Mouse (Mus musculus) heart, postnatal 36 days (tissue): ENCODE measurements around the gene Phc2. TPM values are rescaled to one million over a fixed set of nuclear protein-coding genes. Genes with fewer than 3 reads are reported as not detected.

Source experiments
- DNase-seq, 2 experiments: peaks; one replicate each; pipeline ENCODE4 v3.0.0; 2021 to 2022
- intact Hi-C: fragments of 180-260 bp; cut with DNase I; formaldehyde crosslinking; loops from one replicate; pipeline ENCODE4 v1.15.1; 2025
- total RNA-seq, 2 experiments: library from RNA; stranded (reverse); gene quantifications; 2 replicates each; pipeline ENCODE4 v1.2.3; 2021

Gene Phc2
- total RNA-seq, 2 experiments from 2014 or later, result 32.2 to 45.7 TPM

GRCm38 (mm10) chr4:128688513-128688913 is 34.0 kb downstream of the Phc2 start:
- intact Hi-C loops, result no loop called here

GRCm38 (mm10) chr4:128688976-128689375 is 34.5 kb downstream of the Phc2 start:
- intact Hi-C loops, result no loop called here
- no peak for DNase-seq

More at GRCm38 (mm10) chr4:128688513-128688913, 34.0 kb downstream of the Phc2 start:
- DNase-seq, result no peak

GRCm38 (mm10) chr4:128689739-128690304 is 35.3 kb downstream of the Phc2 start:
- DNase-seq, result no peak
- intact Hi-C loops, result no loop called here

- intact Hi-C loops, result no loop called here
- DNase-seq, result no peak
Measured at GRCm38 (mm10) chr4:128691195-128691594, 36.7 kb downstream of the Phc2 start.

GRCm38 (mm10) chr4:128692149-128692925 is 37.8 kb downstream of the Phc2 start:
- intact Hi-C loops, result no loop called here
- no peak for DNase-seq

GRCm38 (mm10) chr4:128693207-128693606 is 38.7 kb downstream of the Phc2 start:
- intact Hi-C loops, result no loop called here
- no peak for DNase-seq

- DNase-seq, result no peak
Measured at GRCm38 (mm10) chr4:128694315-128694714, 39.8 kb downstream of the Phc2 start.

GRCm38 (mm10) chr4:128695149-128695548 is 40.6 kb downstream of the Phc2 start:
- intact Hi-C loops, result no loop called here

More at GRCm38 (mm10) chr4:128694315-128694714, 39.8 kb downstream of the Phc2 start:
- intact Hi-C loops, result no loop called here

GRCm38 (mm10) chr4:128698011-128698861 is 43.7 kb downstream of the Phc2 start:
- peak; percentile 60 to 69 for DNase-seq
- intact Hi-C loops, result no loop called here

More at GRCm38 (mm10) chr4:128695149-128695548, 40.6 kb downstream of the Phc2 start:
- DNase-seq, result no peak

GRCm38 (mm10) chr4:128699916-128700315 is 45.4 kb downstream of the Phc2 start:
- intact Hi-C loops, result no loop called here
- no peak for DNase-seq

- DNase-seq, result no peak
- intact Hi-C loops, result no loop called here
Measured at GRCm38 (mm10) chr4:128700543-128700942, 46.0 kb downstream of the Phc2 start.

- DNase-seq, result no peak
- intact Hi-C loops, result no loop called here
Measured at GRCm38 (mm10) chr4:128705138-128705720, 50.7 kb downstream of the Phc2 start.

- peak in 1 of 2 experiments; percentile 25 for DNase-seq
- intact Hi-C loops, result loop anchor here (2.0 kb wide), 1 partner anchor 90 kb away; no protein-coding TSS in a partner anchor
Measured at GRCm38 (mm10) chr4:128706626-128707025, 52.1 kb downstream of the Phc2 start.

- DNase-seq, result no peak
- intact Hi-C loops, result loop anchor here (2.0 kb wide), 1 partner anchor 91 kb away; no protein-coding TSS in a partner anchor
Measured at GRCm38 (mm10) chr4:128707384-128707783, 52.9 kb downstream of the Phc2 start.

GRCm38 (mm10) chr4:128709061-128709780 is 54.7 kb downstream of the Phc2 start:
- intact Hi-C loops, result no loop called here
- no peak for DNase-seq

- intact Hi-C loops, result loop anchor here (5.0 kb wide), 2 partner anchors 38 to 378 kb away; no protein-coding TSS in a partner anchor
- no peak for DNase-seq
Measured at GRCm38 (mm10) chr4:128709781-128710166, 55.3 kb downstream of the Phc2 start.

GRCm38 (mm10) chr4:128710286-128710685 is 55.8 kb downstream of the Phc2 start:
- DNase-seq, result no peak
- intact Hi-C loops, result loop anchor here (5.0 kb wide), 2 partner anchors 37 to 377 kb away; no protein-coding TSS in a partner anchor

GRCm38 (mm10) chr4:128710800-128711199 is 56.3 kb downstream of the Phc2 start:
- intact Hi-C loops, result loop anchor here (1.0 to 5.0 kb wide), 4 partner anchors 37 to 377 kb away; no protein-coding TSS in a partner anchor
- DNase-seq, result no peak

GRCm38 (mm10) chr4:128711455-128712135 is 57.1 kb downstream of the Phc2 start:
- intact Hi-C loops, result loop anchor here (1.0 to 5.0 kb wide), 4 partner anchors 36 to 376 kb away; no protein-coding TSS in a partner anchor
- peak; percentile 91 for DNase-seq
